Mouse (Mus musculus): ENCODE measurements at regions not wholly inside any gene's neighbourhood (a gene's known extent, or its start where the extent isn't known, plus 50 kb on each side); places are given as distances from the start of the nearest gene placed in this dataset.

- TF ChIP-seq CTCF (IDR thresholded peaks at IDR 0.05; ENCODE audit: low read depth, low read length) = no peak
- TF ChIP-seq POLR2A (IDR thresholded peaks at IDR 0.05; ENCODE audit: extremely low read depth, insufficient read depth, low read length) = no peak
- no peaks in the 10 kb centered on the region for H3K27me3 ChIP-seq (ENCODE audit: control insufficient read depth, insufficient read depth, low read length)
- H3K4me1 ChIP-seq (ENCODE audit: control insufficient read depth, insufficient read depth, low read length) = peaks cover 12% of the 10 kb centered on the region
- DNase-seq (ENCODE audit: extremely low read depth, low read depth, low spot score) = peak; percentile 95
- no peak overlapping the region; the same call in 1 of the 2 replicates for H3K27ac ChIP-seq (replicated peaks; ENCODE audit: insufficient read depth, low read depth, low read length)
- H3K79me2 ChIP-seq (ENCODE audit: control insufficient read depth, insufficient read depth, low read length) = no peaks in the 10 kb centered on the region
- WGBS = 21% methylated on average over 2 of the region's 2 CpGs
- no peak overlapping the region for H3K9ac ChIP-seq (ENCODE audit: low read depth, low read length)
- no peaks in the 10 kb centered on the region for H3K36me3 ChIP-seq (ENCODE audit: control insufficient read depth, insufficient read depth, low read length)
- H3K4me3 ChIP-seq (ENCODE audit: insufficient read depth, low read depth, low read length) = no peak overlapping the region
Measured at GRCm38 (mm10) chr6:50734701-50735100, 80.5 kb upstream of the Npvf start.

GRCm38 (mm10) chr6:50735825-50736224 is 81.6 kb upstream of the Npvf start:
- Histone ChIP-seq H3K27me3 (ENCODE audit: control insufficient read depth, insufficient read depth, low read length) (no peaks in the 10 kb centered on the region), H3K4me1 (ENCODE audit: control insufficient read depth, insufficient read depth, low read length) (peaks cover 10% of the 10 kb centered on the region), H3K4me3 (ENCODE audit: insufficient read depth, low read depth, low read length) (no peak overlapping the region), H3K27ac (replicated peaks; ENCODE audit: insufficient read depth, low read depth, low read length) (no peak overlapping the region), H3K36me3 (ENCODE audit: control insufficient read depth, insufficient read depth, low read length) (no peaks in the 10 kb centered on the region), H3K9ac (ENCODE audit: low read depth, low read length) (no peak overlapping the region), H3K79me2 (ENCODE audit: control insufficient read depth, insufficient read depth, low read length) (no peaks in the 10 kb centered on the region)
- 88% methylated on average over 2 of the region's 2 CpGs for WGBS
- TF ChIP-seq CTCF (IDR thresholded peaks at IDR 0.05; ENCODE audit: low read depth, low read length) = no peak
- TF ChIP-seq POLR2A (IDR thresholded peaks at IDR 0.05; ENCODE audit: extremely low read depth, insufficient read depth, low read length) = no peak
- DNase-seq (ENCODE audit: extremely low read depth, low read depth, low spot score) = no peak

- DNase-seq (ENCODE audit: extremely low read depth, low read depth, low spot score) = no peak
- Histone ChIP-seq H3K36me3 (ENCODE audit: control insufficient read depth, insufficient read depth, low read length) (no peaks in the 10 kb centered on the region), H3K79me2 (ENCODE audit: control insufficient read depth, insufficient read depth, low read length) (no peaks in the 10 kb centered on the region), H3K9ac (ENCODE audit: low read depth, low read length) (no peak overlapping the region), H3K4me3 (ENCODE audit: insufficient read depth, low read depth, low read length) (no peak overlapping the region), H3K27ac (replicated peaks; ENCODE audit: insufficient read depth, low read depth, low read length) (no peak overlapping the region), H3K4me1 (ENCODE audit: control insufficient read depth, insufficient read depth, low read length) (no peaks in the 10 kb centered on the region), H3K27me3 (ENCODE audit: control insufficient read depth, insufficient read depth, low read length) (no peaks in the 10 kb centered on the region)
- TF ChIP-seq POLR2A (IDR thresholded peaks at IDR 0.05; ENCODE audit: extremely low read depth, insufficient read depth, low read length) (no peak), CTCF (IDR thresholded peaks at IDR 0.05; ENCODE audit: low read depth, low read length) (no peak)
- 80% methylated on average over 4 of the region's 4 CpGs for WGBS
Measured at GRCm38 (mm10) chr6:50742009-50742408, 87.8 kb upstream of the Npvf start.

- Histone ChIP-seq H3K36me3 (ENCODE audit: control insufficient read depth, insufficient read depth, low read length) (no peaks in the 10 kb centered on the region), H3K79me2 (ENCODE audit: control insufficient read depth, insufficient read depth, low read length) (no peaks in the 10 kb centered on the region), H3K4me1 (ENCODE audit: control insufficient read depth, insufficient read depth, low read length) (no peaks in the 10 kb centered on the region), H3K27me3 (ENCODE audit: control insufficient read depth, insufficient read depth, low read length) (no peaks in the 10 kb centered on the region), H3K9ac (ENCODE audit: low read depth, low read length) (no peak overlapping the region), H3K27ac (replicated peaks; ENCODE audit: insufficient read depth, low read depth, low read length) (no peak overlapping the region), H3K4me3 (ENCODE audit: insufficient read depth, low read depth, low read length) (no peak overlapping the region)
- WGBS = 67% methylated on average over 6 of the region's 6 CpGs
- no peak for DNase-seq (ENCODE audit: extremely low read depth, low read depth, low spot score)
- TF ChIP-seq CTCF (IDR thresholded peaks at IDR 0.05; ENCODE audit: low read depth, low read length) (no peak), POLR2A (IDR thresholded peaks at IDR 0.05; ENCODE audit: extremely low read depth, insufficient read depth, low read length) (no peak)
Measured at GRCm38 (mm10) chr6:50744462-50745166, 90.4 kb upstream of the Npvf start.

- TF ChIP-seq POLR2A (IDR thresholded peaks at IDR 0.05; ENCODE audit: extremely low read depth, insufficient read depth, low read length) (no peak), CTCF (IDR thresholded peaks at IDR 0.05; ENCODE audit: low read depth, low read length) (no peak)
- Histone ChIP-seq H3K27ac (replicated peaks; ENCODE audit: insufficient read depth, low read depth, low read length) (no peak overlapping the region), H3K4me1 (ENCODE audit: control insufficient read depth, insufficient read depth, low read length) (no peaks in the 10 kb centered on the region), H3K36me3 (ENCODE audit: control insufficient read depth, insufficient read depth, low read length) (no peaks in the 10 kb centered on the region), H3K9ac (ENCODE audit: low read depth, low read length) (no peak overlapping the region), H3K4me3 (ENCODE audit: insufficient read depth, low read depth, low read length) (no peak overlapping the region), H3K79me2 (ENCODE audit: control insufficient read depth, insufficient read depth, low read length) (no peaks in the 10 kb centered on the region), H3K27me3 (ENCODE audit: control insufficient read depth, insufficient read depth, low read length) (no peaks in the 10 kb centered on the region)
- DNase-seq (ENCODE audit: extremely low read depth, low read depth, low spot score) = no peak
- WGBS = 88% methylated on average over 7 of the region's 7 CpGs
Measured at GRCm38 (mm10) chr6:50753151-50753550, 98.9 kb upstream of the Npvf start.

GRCm38 (mm10) chr6:50754786-50755185 is 100.5 kb upstream of the Npvf start:
- Histone ChIP-seq H3K79me2 (ENCODE audit: control insufficient read depth, insufficient read depth, low read length) (no peaks in the 10 kb centered on the region), H3K9ac (ENCODE audit: low read depth, low read length) (no peak overlapping the region), H3K27ac (replicated peaks; ENCODE audit: insufficient read depth, low read depth, low read length) (no peak overlapping the region), H3K4me3 (ENCODE audit: insufficient read depth, low read depth, low read length) (no peak overlapping the region), H3K36me3 (ENCODE audit: control insufficient read depth, insufficient read depth, low read length) (no peaks in the 10 kb centered on the region), H3K27me3 (ENCODE audit: control insufficient read depth, insufficient read depth, low read length) (no peaks in the 10 kb centered on the region), H3K4me1 (ENCODE audit: control insufficient read depth, insufficient read depth, low read length) (no peaks in the 10 kb centered on the region)
- WGBS = 91% methylated on average over 12 of the region's 12 CpGs
- DNase-seq (ENCODE audit: extremely low read depth, low read depth, low spot score) = no peak
- TF ChIP-seq CTCF (IDR thresholded peaks at IDR 0.05; ENCODE audit: low read depth, low read length) (no peak), POLR2A (IDR thresholded peaks at IDR 0.05; ENCODE audit: extremely low read depth, insufficient read depth, low read length) (no peak)
